8 mouse cellular contexts compared by ENCODE assay signal in the genomic region with DNA sequence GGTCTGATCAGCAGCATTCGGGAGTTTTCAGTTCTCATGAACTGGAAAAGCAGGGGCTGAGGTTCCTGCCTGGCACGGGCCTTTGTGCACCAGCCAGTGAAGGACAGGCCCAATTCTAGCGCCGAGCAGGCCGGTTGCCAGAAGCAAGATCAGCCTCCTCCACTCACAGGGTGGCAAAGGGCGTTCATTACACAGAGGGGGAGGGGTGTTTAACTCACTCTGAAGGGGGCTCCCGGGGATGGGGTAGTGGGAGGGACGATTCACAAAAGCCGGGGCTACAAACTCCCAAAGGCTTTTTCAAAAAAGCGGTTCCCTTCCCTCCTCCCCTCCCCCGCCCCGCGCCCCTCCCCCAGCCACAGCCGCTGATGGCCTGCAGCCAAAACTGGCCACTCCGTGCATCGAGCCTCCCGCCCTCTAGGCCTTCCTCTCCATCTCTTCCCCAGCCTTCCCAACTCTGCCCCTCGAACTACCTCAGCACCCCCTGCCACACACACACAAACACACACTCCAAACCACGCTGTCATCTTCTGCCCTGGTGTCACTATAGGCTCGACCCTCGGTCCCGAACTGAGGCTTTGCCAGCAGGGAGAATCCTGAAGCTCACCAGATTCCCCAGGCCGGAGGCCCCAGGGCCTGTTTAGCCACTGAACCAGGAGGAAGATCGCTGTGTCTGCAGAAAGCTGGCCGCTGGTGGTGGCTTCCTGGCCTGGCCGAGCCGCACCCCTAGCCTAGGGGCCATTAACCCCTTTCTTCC. TPM values are rescaled to one million over a fixed set of nuclear protein-coding genes. Genes with fewer than 3 reads are reported as not detected.
A peak's percentile ranks its signal among the peaks of the same experiment; 100 is the strongest.
DNase-seq lines count a peak whose midpoint lies in the region; ATAC-seq and TF ChIP-seq lines count a peak whose summit lies in the region.

No protein-coding gene starts in this region.

- H3K36me3 ChIP-seq in heart, postnatal 0 days (replicated peaks; ENCODE audit: control insufficient read depth, insufficient read depth, low read length): peaks cover 15% of the 10 kb centered on the region
- peaks cover 24% of the 10 kb centered on the region for H3K36me3 ChIP-seq in lung, embryonic 15.5 days

- intact Hi-C loops in heart, postnatal 25 days (cut with DNase I): no loop called here

- H3K27me3 ChIP-seq in heart, postnatal 0 days (ENCODE audit: control insufficient read depth, insufficient read depth, low read length): no peaks in the 10 kb centered on the region
- H3K27me3 ChIP-seq in lung, embryonic 15.5 days: no peaks in the 10 kb centered on the region

- peaks cover 2% of the 10 kb centered on the region; the same call in 1 of the 2 replicates for H3K4me1 ChIP-seq in cortical plate, adult 2 months (ENCODE audit: control insufficient read depth, insufficient read depth, low read length)
- H3K4me1 ChIP-seq in heart, postnatal 0 days (ENCODE audit: control insufficient read depth, insufficient read depth): peaks cover 26% of the 10 kb centered on the region
- peaks cover 60% of the 10 kb centered on the region for H3K4me1 ChIP-seq in lung, embryonic 15.5 days

- no peak for TF ChIP-seq CTCF in cortical plate, adult 2 months (IDR thresholded peaks at IDR 0.05; ENCODE audit: extremely low read depth, insufficient read depth, low read length)
- no peak for TF ChIP-seq CTCF in heart, postnatal 0 days (IDR thresholded peaks at IDR 0.05; ENCODE audit: low read depth)

- 10% methylated on average over 20 of the region's 27 CpGs for WGBS in heart, postnatal 0 days
- 5% methylated on average over 23 of the region's 27 CpGs for WGBS in lung, embryonic 15.5 days

- peak overlapping the region; percentile 35; the same call in 1 of the 2 replicates for H3K27ac ChIP-seq in cortical plate, adult 2 months (ENCODE audit: insufficient read depth, low read length)
- peak overlapping the region; percentile 78 for H3K27ac ChIP-seq in heart, postnatal 0 days (ENCODE audit: low read depth)
- peak overlapping the region; percentile 72 for H3K27ac ChIP-seq in lung, embryonic 15.5 days

- no peak for TF ChIP-seq EP300 in heart, postnatal 0 days (IDR thresholded peaks at IDR 0.05; ENCODE audit: low read depth)

- peak; percentile 66 to 71 for DNase-seq in heart, adult 18-20 months
- DNase-seq in heart, postnatal 25 days (ENCODE audit: low spot score): no peak
- no peak for DNase-seq in heart, postnatal 0 days (ENCODE audit: low spot score)
- peak; percentile 84 for DNase-seq in kidney, postnatal 14 days
- DNase-seq in right cerebral cortex, postnatal 14 days: peak; percentile 39

- H3K9ac ChIP-seq in heart, postnatal 0 days (replicated peaks; ENCODE audit: low read depth, low read length): peak overlapping the region; percentile 47
- peak overlapping the region; percentile 20 for H3K9ac ChIP-seq in lung, embryonic 15.5 days

- TF ChIP-seq POLR2A in cortical plate, adult 2 months (IDR thresholded peaks at IDR 0.05; ENCODE audit: extremely low read depth, insufficient read depth, low read length): no peak

- ATAC-seq in heart, postnatal 0 days (ENCODE audit: insufficient read depth, low read depth): peak; percentile 71
- peak; percentile 68 for ATAC-seq in lung, embryonic 15.5 days (ENCODE audit: borderline replicate concordance, extremely low read depth, low FRiP score, low TSS enrichment)
- no peak for ATAC-seq in megakaryocyte, adult 5-6 weeks (ENCODE audit: poor library complexity, severe bottlenecking)

- no peaks in the 10 kb centered on the region for H3K9me3 ChIP-seq in heart, postnatal 0 days (replicated peaks; ENCODE audit: control insufficient read depth, low read length)
- H3K9me3 ChIP-seq in lung, embryonic 15.5 days: no peaks in the 10 kb centered on the region

- peak overlapping the region; percentile 45 for H3K4me2 ChIP-seq in heart, postnatal 0 days (ENCODE audit: low read depth, low read length)
- H3K4me2 ChIP-seq in lung, embryonic 15.5 days: peak overlapping the region; percentile 45

- no peak overlapping the region for H3K4me3 ChIP-seq in cortical plate, adult 2 months (ENCODE audit: insufficient read depth, low read length)
- peak overlapping the region; percentile 8; the same call in 1 of the 2 replicates for H3K4me3 ChIP-seq in heart, postnatal 0 days (ENCODE audit: low read depth, low read length)
- peak overlapping the region; percentile 0 for H3K4me3 ChIP-seq in lung, embryonic 15.5 days

RNA-seq across cellular contexts. Expression of a gene that starts 7.2 kb away (rescaled TPM):
- total RNA-seq in heart, adult 18-20 months (2021): 1 to 10 TPM; 6.5 to 7.2 TPM
- total RNA-seq in heart, postnatal 25 days (2021): 10 to 100 TPM; 14.0 to 14.8 TPM
- polyA plus RNA-seq in cortical plate, adult 2 months (2012; rRNA removed): 45.3 and 47.5 TPM in 2 replicates
- 12.1 and 23.1 TPM in 2 replicates for total RNA-seq in heart, postnatal 0 days (2014; rRNA removed; ENCODE audit: low replicate concordance)
- 6.8 and 8.2 TPM in 2 replicates for polyA plus RNA-seq in heart, postnatal 0 days (2015; fragmentation: Nextera tagmentation; extraction: Ambion mirVana)
- polyA plus RNA-seq in lung, embryonic 15.5 days (2015; fragmentation: Nextera tagmentation; extraction: Ambion mirVana): 13.3 and 14.1 TPM in 2 replicates
- total RNA-seq in megakaryocyte, adult 5-6 weeks (2015): 15.3 and 15.5 TPM in 2 replicates
- 18.0 and 18.4 TPM in 2 replicates for total RNA-seq in megakaryocyte, adult 5-6 weeks (2017)

RNA-seq across cellular contexts. Expression of a gene that starts 38.1 kb away (rescaled TPM):
- total RNA-seq in heart, adult 18-20 months (2021): 1 to 10 TPM; 3.1 to 4.0 TPM
- total RNA-seq in heart, postnatal 25 days (2021): 1 to 10 TPM; 4.4 to 7.6 TPM
- 6.0 and 7.4 TPM in 2 replicates for polyA plus RNA-seq in cortical plate, adult 2 months (2012; rRNA removed)
- 1.6 and 3.2 TPM in 2 replicates for total RNA-seq in heart, postnatal 0 days (2014; rRNA removed; ENCODE audit: low replicate concordance)
- 5.1 and 7.0 TPM in 2 replicates for polyA plus RNA-seq in heart, postnatal 0 days (2015; fragmentation: Nextera tagmentation; extraction: Ambion mirVana)
- polyA plus RNA-seq in lung, embryonic 15.5 days (2015; fragmentation: Nextera tagmentation; extraction: Ambion mirVana): 9.4 and 11.3 TPM in 2 replicates
- total RNA-seq in megakaryocyte, adult 5-6 weeks (2015): 3.2 and 5.6 TPM in 2 replicates
- total RNA-seq in megakaryocyte, adult 5-6 weeks (2017): 3.0 and 3.6 TPM in 2 replicates

RNA-seq across cellular contexts. Expression of a gene that starts 56.1 kb away (rescaled TPM):
- 1 to 10 TPM; 1.5 to 2.6 TPM for total RNA-seq in heart, adult 18-20 months (2021)
- total RNA-seq in heart, postnatal 25 days (2021): 1 to 10 TPM; 3.8 to 3.9 TPM
- 2.6 and 2.8 TPM in 2 replicates for polyA plus RNA-seq in cortical plate, adult 2 months (2012; rRNA removed)
- 1.8 and 13.0 TPM in 2 replicates for total RNA-seq in heart, postnatal 0 days (2014; rRNA removed; ENCODE audit: low replicate concordance)
- polyA plus RNA-seq in heart, postnatal 0 days (2015; fragmentation: Nextera tagmentation; extraction: Ambion mirVana): 5.7 and 5.8 TPM in 2 replicates
- 36.7 and 38.3 TPM in 2 replicates for polyA plus RNA-seq in lung, embryonic 15.5 days (2015; fragmentation: Nextera tagmentation; extraction: Ambion mirVana)
- total RNA-seq in megakaryocyte, adult 5-6 weeks (2015): 1.5 and 1.6 TPM in 2 replicates
- total RNA-seq in megakaryocyte, adult 5-6 weeks (2017): 2.8 TPM in 2 replicates

Comparison
In these comparisons a context has a peak if more than half of its experiments do, and no peak if none do; other contexts are left out.
1. DNase-seq: peak in heart, adult 18-20 months (2 of 2), kidney, postnatal 14 days (single experiment) and right cerebral cortex, postnatal 14 days (single experiment); none in heart, postnatal 25 days (single experiment) and heart, postnatal 0 days (single experiment).
2. Peak in every context shown above with its lines, with median percentiles within 50 percentile points of each other: H3K27ac ChIP-seq.